Mouse (Mus musculus) hindbrain, embryonic 10.5 days (tissue): ENCODE measurements around the gene Dsn1. TPM values are rescaled to one million over a fixed set of nuclear protein-coding genes. Genes with fewer than 3 reads are reported as not detected.

Source experiments
- DNase-seq: peaks from one replicate; pipeline ENCODE4 v3.0.0-alpha.2; 2017; ENCODE audit warnings: low spot score
- H3K27ac ChIP-seq: fragments of 300-500 bp; sonication (generic); 2 replicates; pipeline ENCODE4 v1.5.1; 2016; ENCODE audit warnings: mild to moderate bottlenecking, moderate library complexity
- H3K27me3 ChIP-seq: fragments of 300-500 bp; sonication (generic); 2 replicates; pipeline ENCODE4 v1.6.1; 2016; ENCODE audit warnings: mild to moderate bottlenecking; ENCODE audit not compliant: poor library complexity, insufficient read depth, severe bottlenecking
- H3K36me3 ChIP-seq: fragments of 300-500 bp; sonication (generic); 2 replicates; pipeline ENCODE4 v1.6.1; 2016; ENCODE audit warnings: mild to moderate bottlenecking, moderate library complexity
- H3K4me1 ChIP-seq: fragments of 300-500 bp; sonication (generic); replicated peaks from 2 replicates; pipeline ENCODE4 v1.6.1; 2016; ENCODE audit warnings: mild to moderate bottlenecking
- H3K4me3 ChIP-seq: fragments of 300-500 bp; sonication (generic); 2 replicates; pipeline ENCODE4 v1.5.1; 2016; ENCODE audit warnings: mild to moderate bottlenecking, moderate library complexity
- H3K9me3 ChIP-seq: fragments of 300-500 bp; sonication (generic); 2 replicates; pipeline ENCODE4 v1.6.1; 2016; ENCODE audit warnings: mild to moderate bottlenecking, moderate library complexity
- WGBS: fragments of 180-500 bp; shearing (Covaris S2); methylation state at CpG from one replicate; pipeline ENCODE4 v1.1.7; 2016; 5-methylcytosine and 5-hydroxymethylcytosine counted together
- polyA plus RNA-seq: library from polyadenylated mRNA; unstranded; fragments of >200 nt; fragmentation: Nextera tagmentation; extraction: Ambion mirVana; gene quantifications from 2 replicates; pipeline ENCODE4 v1.2.1, GENCODE M21; 2016

Gene Dsn1
- polyA plus RNA-seq, 1 experiment from 2014 or later: 44.1 TPM

DNA sequence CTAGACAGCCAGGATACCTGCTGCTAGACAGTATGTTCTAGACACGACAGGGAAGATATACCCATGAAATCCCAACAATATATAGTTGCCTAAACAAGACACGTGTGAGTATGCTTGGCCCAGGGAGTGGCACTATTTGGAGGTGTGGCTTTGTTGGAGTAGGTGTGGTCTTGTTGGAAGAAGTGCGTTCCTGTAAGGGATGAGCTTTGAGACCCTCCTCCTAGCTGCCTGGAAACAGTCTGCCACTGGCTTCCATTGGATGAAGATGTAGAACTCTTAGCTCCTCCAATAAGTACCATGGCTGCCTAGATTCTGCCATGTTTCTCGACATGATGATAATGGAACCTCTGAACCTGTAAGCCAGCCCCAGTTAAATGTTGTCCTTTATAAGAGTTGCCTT lies 25.7 kb downstream of the Dsn1 start:
- no peaks in the 10 kb centered on the region for H3K27me3 ChIP-seq
- 86% methylated on average over 4 of the region's 4 CpGs for WGBS
- no peak overlapping the region for H3K4me3 ChIP-seq
- no peak overlapping the region for H3K27ac ChIP-seq
- no peaks in the 10 kb centered on the region for H3K36me3 ChIP-seq
- DNase-seq: no peak
- H3K4me1 ChIP-seq: peaks cover 3% of the 10 kb centered on the region; the same call in 1 of the 2 replicates
- H3K9me3 ChIP-seq: no peaks in the 10 kb centered on the region

DNA sequence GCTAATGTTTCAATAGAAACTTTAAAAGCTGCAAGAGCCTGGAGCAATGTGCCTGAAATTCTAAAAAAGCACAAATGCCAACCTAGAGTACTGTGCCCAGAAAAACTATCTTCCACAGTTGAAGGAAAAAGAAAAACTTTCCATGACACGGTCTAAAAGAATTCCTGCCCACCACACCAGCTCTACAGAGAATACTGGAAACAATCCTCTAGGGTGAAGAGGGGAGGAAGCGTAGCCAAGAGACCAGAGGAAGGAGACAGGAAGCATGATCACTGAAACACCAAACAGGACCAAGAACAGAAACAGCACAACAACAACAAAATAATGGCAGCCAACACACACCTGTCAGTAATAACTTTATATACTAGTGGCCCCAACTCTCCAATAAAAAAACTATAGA lies 26.9 kb downstream of the Dsn1 start:
- DNase-seq: no peak
- Histone ChIP-seq H3K27me3 (no peaks in the 10 kb centered on the region), H3K4me1 (peaks cover 3% of the 10 kb centered on the region; the same call in 1 of the 2 replicates), H3K27ac (no peak overlapping the region), H3K36me3 (no peaks in the 10 kb centered on the region), H3K9me3 (no peaks in the 10 kb centered on the region), H3K4me3 (no peak overlapping the region)
- WGBS: 87% methylated on average over 2 of the region's 2 CpGs

DNA sequence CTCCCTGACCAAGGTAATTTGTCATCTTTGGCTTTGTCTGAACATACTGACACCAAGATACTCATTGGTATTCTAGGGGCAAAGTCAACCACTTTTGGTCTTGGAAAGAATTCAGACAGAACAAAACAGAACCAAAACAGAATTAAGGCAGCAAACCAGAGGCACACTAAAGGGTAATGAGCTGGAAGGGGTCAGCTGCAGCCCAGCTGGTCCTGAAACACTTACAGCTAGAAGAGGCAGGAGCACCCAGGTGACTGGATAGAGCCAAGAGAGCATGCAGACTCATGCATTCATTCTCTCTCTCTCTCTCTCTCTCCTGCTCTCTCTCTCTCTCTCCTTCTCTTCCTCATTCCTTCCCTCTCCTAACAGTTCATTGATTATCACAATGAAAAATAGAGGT lies 30.2 kb downstream of the Dsn1 start:
- H3K36me3 ChIP-seq: no peaks in the 10 kb centered on the region
- H3K27ac ChIP-seq: no peak overlapping the region; the same call in 1 of the 2 replicates
- no peaks in the 10 kb centered on the region for H3K9me3 ChIP-seq
- no peaks in the 10 kb centered on the region for H3K27me3 ChIP-seq
- no peak overlapping the region for H3K4me3 ChIP-seq
- H3K4me1 ChIP-seq: peaks cover 3% of the 10 kb centered on the region; the same call in 1 of the 2 replicates
- DNase-seq: no peak

DNA sequence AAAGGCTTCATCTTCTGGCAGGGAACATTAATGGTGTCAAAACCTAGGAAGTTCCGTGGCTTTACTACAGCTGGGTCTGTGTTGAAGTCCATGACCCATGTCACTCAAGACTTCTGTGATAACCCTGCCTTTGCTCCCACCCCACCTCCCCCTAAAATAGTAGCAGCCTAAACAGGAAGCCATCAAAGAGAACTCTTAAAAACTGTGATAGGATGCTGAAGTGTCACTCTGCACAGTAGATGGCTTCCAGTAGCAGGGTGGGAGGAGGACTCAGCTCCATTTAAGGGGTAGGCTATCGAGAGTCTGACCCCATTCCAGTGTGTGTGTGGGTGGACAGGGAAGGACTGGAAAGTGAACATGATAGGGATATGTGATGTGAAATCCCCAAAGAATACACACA lies 32.0 kb downstream of the Dsn1 start:
- DNase-seq: no peak
- H3K4me1 ChIP-seq: peaks cover 3% of the 10 kb centered on the region; the same call in 1 of the 2 replicates
- WGBS: 82% methylated on average over 2 of the region's 2 CpGs
- H3K36me3 ChIP-seq: no peaks in the 10 kb centered on the region
- H3K4me3 ChIP-seq: no peak overlapping the region
- no peaks in the 10 kb centered on the region for H3K9me3 ChIP-seq
- H3K27me3 ChIP-seq: no peaks in the 10 kb centered on the region
- H3K27ac ChIP-seq: no peak overlapping the region

DNA sequence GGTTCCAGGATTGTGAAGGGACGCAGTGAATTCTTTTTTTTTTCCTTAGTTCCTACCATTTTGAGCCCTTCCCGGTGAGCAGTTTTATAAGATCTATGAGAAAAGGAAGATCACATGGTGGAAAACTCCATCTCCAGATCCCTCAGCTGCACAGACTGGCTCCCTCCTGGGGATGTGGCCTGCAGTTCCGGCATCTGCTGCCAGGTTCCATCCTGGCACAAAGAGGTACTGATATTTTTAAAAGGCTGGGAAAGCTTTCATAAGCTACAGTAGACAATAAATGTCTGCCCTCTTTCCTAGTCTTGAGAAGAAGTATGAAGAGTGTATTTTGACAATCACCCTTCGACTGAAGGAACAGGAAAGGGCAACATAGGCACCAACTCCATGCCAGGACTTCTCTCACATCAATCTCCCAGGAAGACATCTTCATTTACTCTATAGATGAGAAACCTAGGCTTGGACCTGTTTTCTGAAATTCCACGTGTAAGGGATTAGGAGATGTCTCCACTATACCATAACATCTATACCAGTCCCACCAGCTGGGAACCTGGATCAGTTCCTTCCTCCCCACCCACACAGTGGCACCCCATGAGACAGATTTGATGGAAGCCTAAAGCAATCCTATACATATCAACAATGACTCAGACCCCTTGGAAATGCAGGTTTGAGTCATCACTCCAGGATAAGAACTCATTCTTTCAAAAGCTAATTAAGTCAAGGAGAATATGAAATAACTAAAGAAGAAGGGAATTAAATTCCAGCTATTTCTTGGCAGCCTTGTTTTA lies 33.4 kb downstream of the Dsn1 start:
- Histone ChIP-seq H3K4me3 (no peak overlapping the region), H3K27ac (no peak overlapping the region), H3K27me3 (no peaks in the 10 kb centered on the region), H3K36me3 (no peaks in the 10 kb centered on the region), H3K4me1 (peaks cover 3% of the 10 kb centered on the region; the same call in 1 of the 2 replicates), H3K9me3 (no peaks in the 10 kb centered on the region)
- DNase-seq: no peak
- WGBS: 89% methylated on average over 5 of the region's 5 CpGs

DNA sequence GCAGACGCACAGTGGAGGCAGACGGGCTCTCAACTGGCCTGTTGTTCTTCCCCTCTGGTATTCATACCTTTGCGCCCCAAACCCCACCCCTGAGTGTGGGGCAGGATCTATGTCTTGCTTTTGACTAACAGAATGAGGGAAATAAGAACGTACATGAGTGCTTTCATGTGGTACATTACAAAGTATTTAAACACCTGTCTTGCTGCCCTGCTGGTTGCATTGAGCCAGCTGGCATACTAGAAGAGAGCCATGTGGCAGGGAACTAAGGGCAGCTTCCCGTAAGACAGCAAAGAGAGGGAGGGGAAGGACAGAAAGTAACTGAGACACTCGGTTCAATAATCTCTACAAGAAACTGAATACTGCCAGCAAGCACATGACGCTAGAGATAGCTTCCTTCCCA lies 36.7 kb downstream of the Dsn1 start:
- 82% methylated on average over 7 of the region's 7 CpGs for WGBS
- no peaks in the 10 kb centered on the region; the same call in 1 of the 2 replicates for H3K4me1 ChIP-seq
- no peak for DNase-seq
- H3K4me3 ChIP-seq: no peak overlapping the region
- H3K36me3 ChIP-seq: no peaks in the 10 kb centered on the region
- no peaks in the 10 kb centered on the region for H3K9me3 ChIP-seq
- H3K27me3 ChIP-seq: no peaks in the 10 kb centered on the region
- no peak overlapping the region for H3K27ac ChIP-seq

DNA sequence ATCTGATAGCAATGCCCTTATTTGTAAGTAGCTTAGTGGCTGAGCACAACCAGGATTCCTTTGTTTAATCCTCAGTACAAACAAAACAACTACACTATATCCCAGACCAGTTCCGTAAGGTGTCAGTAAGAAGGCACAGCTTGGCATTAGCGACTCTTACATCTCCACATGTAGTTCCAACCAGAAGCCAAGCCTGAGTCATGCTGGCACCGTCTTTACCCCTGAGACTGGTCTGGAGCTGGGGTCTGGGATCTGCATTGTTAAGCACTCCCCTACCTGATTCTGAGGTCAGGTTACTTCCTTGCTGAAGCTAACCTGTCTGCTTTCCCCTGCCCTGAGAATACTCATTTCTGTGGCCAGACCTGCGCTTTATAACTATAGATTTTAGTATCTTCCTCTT lies 38.5 kb downstream of the Dsn1 start:
- H3K36me3 ChIP-seq: no peaks in the 10 kb centered on the region
- no peaks in the 10 kb centered on the region for H3K27me3 ChIP-seq
- no peak overlapping the region for H3K27ac ChIP-seq
- no peak for DNase-seq
- no peaks in the 10 kb centered on the region; the same call in 1 of the 2 replicates for H3K4me1 ChIP-seq
- no peaks in the 10 kb centered on the region for H3K9me3 ChIP-seq
- no peak overlapping the region for H3K4me3 ChIP-seq
- WGBS: 79% methylated on average over 4 of the region's 4 CpGs

DNA sequence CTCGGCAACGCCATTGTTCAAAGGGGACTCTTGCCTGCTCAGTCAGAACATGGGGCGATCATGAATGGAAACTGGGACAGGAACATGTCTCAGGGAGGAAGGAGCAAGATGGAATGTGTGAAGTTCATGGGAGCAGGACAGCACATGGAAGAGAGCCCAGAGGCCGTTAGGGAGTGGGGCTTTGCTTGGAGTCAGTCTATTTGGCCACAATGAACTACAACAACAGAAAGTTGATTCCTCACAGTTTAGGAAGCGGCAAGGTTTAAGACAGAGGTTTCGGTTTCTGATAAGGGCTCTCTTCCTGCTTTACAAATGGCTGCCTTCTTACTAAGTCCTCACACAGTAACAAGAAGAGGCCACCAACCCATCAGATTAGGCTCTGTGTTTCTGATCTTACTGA lies 39.6 kb downstream of the Dsn1 start:
- H3K27me3 ChIP-seq: no peaks in the 10 kb centered on the region
- no peaks in the 10 kb centered on the region for H3K36me3 ChIP-seq
- H3K4me1 ChIP-seq: no peaks in the 10 kb centered on the region; the same call in 1 of the 2 replicates
- H3K9me3 ChIP-seq: no peaks in the 10 kb centered on the region
- H3K27ac ChIP-seq: no peak overlapping the region
- DNase-seq: no peak
- no peak overlapping the region for H3K4me3 ChIP-seq
- 83% methylated on average over 6 of the region's 6 CpGs for WGBS

DNA sequence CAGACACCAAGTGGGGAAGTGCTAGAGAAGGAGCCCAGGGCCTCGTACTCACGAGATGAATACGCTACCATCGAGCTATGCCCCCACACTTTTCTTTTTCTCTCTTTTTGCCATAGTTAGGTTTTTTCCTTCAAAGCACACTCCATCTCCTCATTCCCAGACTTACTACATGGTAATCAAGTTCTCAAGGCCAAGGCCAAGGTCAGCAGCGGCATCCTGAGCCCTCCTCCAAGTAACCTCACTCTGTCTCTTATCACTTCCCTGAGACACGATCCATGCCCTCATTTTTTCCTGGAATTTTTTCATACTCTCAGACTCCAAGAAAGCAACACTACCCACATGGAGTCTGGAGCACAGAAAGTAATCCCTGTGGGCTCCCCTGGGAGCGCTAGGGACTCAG lies 43.1 kb downstream of the Dsn1 start:
- no peaks in the 10 kb centered on the region; the same call in 1 of the 2 replicates for H3K4me1 ChIP-seq
- no peaks in the 10 kb centered on the region for H3K36me3 ChIP-seq
- no peaks in the 10 kb centered on the region for H3K27me3 ChIP-seq
- H3K27ac ChIP-seq: no peak overlapping the region
- no peak for DNase-seq
- H3K9me3 ChIP-seq: no peaks in the 10 kb centered on the region
- no peak overlapping the region for H3K4me3 ChIP-seq
- 93% methylated on average over 7 of the region's 7 CpGs for WGBS

DNA sequence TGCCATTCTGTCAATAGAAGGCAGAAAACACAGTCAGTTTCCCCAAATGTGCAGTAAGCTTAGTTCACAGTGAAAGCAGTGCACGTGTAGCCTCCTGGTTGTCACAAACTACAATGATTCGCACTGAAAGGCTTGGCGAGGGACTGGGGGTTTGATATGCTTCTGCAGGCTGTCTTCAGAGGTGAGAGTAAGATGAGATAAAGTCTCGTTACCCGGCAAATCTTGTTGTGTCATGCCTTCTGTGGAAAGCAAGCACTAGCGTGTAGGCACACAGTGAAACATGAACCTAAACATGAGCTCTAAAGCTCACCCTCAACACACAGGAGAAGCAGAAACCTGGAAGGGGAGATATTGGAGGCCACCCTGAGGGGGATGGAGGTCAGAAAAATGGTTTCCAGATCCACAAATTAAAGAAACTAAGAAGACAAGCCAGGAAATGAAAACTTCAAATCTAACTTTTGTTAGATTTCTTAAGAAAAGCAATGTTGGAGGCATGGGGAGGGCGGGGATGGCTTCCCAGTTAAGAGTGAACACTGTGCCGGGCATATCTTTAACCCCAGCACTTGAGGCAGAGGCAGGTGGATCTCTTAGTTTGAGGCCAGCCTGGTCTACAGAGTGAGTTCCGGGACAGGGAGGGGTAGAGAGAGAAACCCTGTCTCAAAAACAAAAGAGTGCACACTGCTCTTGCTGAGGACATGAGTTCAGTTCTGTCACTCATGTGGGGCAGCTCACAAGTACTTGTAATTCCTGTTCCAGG lies 48.3 kb downstream of the Dsn1 start:
- Histone ChIP-seq H3K4me3 (no peak overlapping the region), H3K36me3 (no peaks in the 10 kb centered on the region), H3K9me3 (no peaks in the 10 kb centered on the region), H3K4me1 (no peaks in the 10 kb centered on the region), H3K27me3 (no peaks in the 10 kb centered on the region), H3K27ac (no peak overlapping the region)
- DNase-seq: no peak
- WGBS: 91% methylated on average over 9 of the region's 9 CpGs

DNA sequence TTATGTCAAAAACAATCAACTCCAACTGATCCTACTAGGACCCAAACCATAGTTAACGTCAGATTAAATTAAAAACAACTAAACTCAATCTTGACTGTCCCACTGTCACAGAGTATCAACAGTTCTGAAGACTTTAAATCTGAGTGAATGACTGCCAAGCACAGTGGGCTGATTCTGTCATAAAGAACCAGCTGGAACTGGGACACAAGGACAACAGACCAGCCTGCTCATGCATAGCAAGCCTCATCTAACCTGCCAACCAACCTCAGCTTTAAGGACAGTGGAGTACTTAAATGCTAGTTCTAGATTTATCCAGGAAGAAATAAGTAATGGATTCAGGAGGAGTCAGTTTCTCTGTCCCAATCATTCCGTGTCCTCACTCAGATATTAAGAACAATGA lies 49.9 kb downstream of the Dsn1 start:
- H3K27ac ChIP-seq: no peak overlapping the region
- no peaks in the 10 kb centered on the region for H3K36me3 ChIP-seq
- H3K9me3 ChIP-seq: no peaks in the 10 kb centered on the region
- 92% methylated on average over 2 of the region's 2 CpGs for WGBS
- DNase-seq: no peak
- no peaks in the 10 kb centered on the region for H3K4me1 ChIP-seq
- no peaks in the 10 kb centered on the region for H3K27me3 ChIP-seq
- H3K4me3 ChIP-seq: no peak overlapping the region

DNA sequence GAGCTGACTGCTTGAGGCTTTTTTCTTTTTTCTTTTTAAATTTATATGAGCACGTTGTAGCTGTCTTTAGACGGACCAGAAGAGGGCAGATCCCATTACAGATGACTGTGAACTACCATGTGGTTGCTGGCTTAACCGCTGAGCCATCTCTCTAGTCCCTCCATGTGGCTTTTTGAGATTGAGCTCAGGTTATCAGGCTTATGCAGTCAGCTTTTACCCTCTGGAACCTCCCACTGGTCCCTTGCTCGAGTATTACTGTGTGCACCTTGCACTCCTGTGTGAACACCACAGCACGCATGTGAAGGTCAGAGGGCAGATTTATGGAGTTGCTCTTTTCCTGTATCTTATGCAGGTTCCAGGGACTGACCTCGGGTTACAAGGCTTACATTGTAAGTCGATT lies 50.6 kb downstream of the Dsn1 start:
- no peak for DNase-seq
- 83% methylated on average over 7 of the region's 7 CpGs for WGBS
- H3K9me3 ChIP-seq: no peaks in the 10 kb centered on the region
- H3K36me3 ChIP-seq: no peaks in the 10 kb centered on the region
- no peak overlapping the region for H3K27ac ChIP-seq
- no peaks in the 10 kb centered on the region for H3K27me3 ChIP-seq
- no peaks in the 10 kb centered on the region for H3K4me1 ChIP-seq
- H3K4me3 ChIP-seq: no peak overlapping the region

DNA sequence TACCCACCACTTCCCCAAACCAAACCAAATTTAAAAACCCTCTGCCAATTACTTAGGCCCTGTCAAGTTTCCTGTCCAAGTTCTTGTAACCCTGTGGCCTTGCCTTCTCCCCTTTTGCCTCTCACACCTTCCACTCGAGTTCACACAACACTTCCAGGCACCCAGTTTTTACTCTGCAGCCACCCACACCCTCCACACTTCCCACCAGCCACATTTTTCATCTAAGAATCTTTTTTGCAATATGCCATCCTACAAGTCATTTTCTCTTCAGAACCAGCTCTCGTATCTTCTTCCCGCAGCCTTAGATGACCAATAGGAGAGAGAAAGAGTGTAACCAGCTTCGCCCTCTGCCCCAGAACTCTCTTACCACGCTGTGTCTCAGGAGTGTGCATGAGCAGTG lies 52.5 kb downstream of the Dsn1 start:
- Histone ChIP-seq H3K4me3 (no peak overlapping the region), H3K36me3 (no peaks in the 10 kb centered on the region), H3K27me3 (no peaks in the 10 kb centered on the region), H3K9me3 (no peaks in the 10 kb centered on the region), H3K4me1 (no peaks in the 10 kb centered on the region), H3K27ac (no peak overlapping the region)
- 89% methylated on average over 5 of the region's 5 CpGs for WGBS
- no peak for DNase-seq
